Mouse (Mus musculus) MEL (cell line): ENCODE measurements at regions not wholly inside any gene's neighbourhood (a gene's known extent, or its start where the extent isn't known, plus 50 kb on each side); places are given as distances from the start of the nearest gene placed in this dataset.

Experiments used
- DNase-seq: peaks from one replicate; pipeline ENCODE4 v3.0.0; 2011; ENCODE audit warnings: low read depth, low spot score
- H3K27ac ChIP-seq: 2 replicates; pipeline ENCODE4 v1.5.1; 2012; ENCODE audit warnings: low read depth, mild to moderate bottlenecking, control low read depth, low read length, moderate library complexity; ENCODE audit not compliant: control insufficient read depth
- H3K27me3 ChIP-seq, 2 experiments: fragments of 150-350 bp in 1 of 2; sonication (generic) in 1 of 2; 2 replicates each; pipeline ENCODE4 v1.6.1; 2012; ENCODE audit warnings: low read length in 2 of 2, mild to moderate bottlenecking in 2 of 2, improper control_type of control experiment in 1 of 2, moderate library complexity in 1 of 2; ENCODE audit not compliant: insufficient read depth in 2 of 2, control insufficient read depth in 1 of 2
- H3K36me3 ChIP-seq, 2 experiments: 2 replicates each; pipeline ENCODE4 v1.6.1; 2012 to 2014; ENCODE audit warnings: low read length in 2 of 2, improper control_type of control experiment in 1 of 2, inconsistent platforms in 1 of 2, mild to moderate bottlenecking in 1 of 2; ENCODE audit not compliant: insufficient read depth in 2 of 2, control insufficient read depth in 1 of 2
- H3K4me1 ChIP-seq, 2 experiments: fragments of 150-350 bp in 1 of 2; sonication (generic) in 1 of 2; 2 replicates each; pipeline ENCODE4 v1.6.1; 2012; ENCODE audit warnings: low read length in 2 of 2, improper control_type of control experiment in 1 of 2, mild to moderate bottlenecking in 1 of 2; ENCODE audit not compliant: insufficient read depth in 2 of 2, control insufficient read depth in 1 of 2
- H3K4me3 ChIP-seq, 2 experiments: fragments of 150-350 bp in 1 of 2; sonication (generic) in 1 of 2; 2 replicates each; pipeline ENCODE4 v1.5.1; 2012; ENCODE audit warnings: low read depth in 2 of 2, low read length in 2 of 2, mild to moderate bottlenecking in 2 of 2, moderate library complexity in 2 of 2, control low read depth in 1 of 2, improper control_type of control experiment in 1 of 2; ENCODE audit not compliant: control insufficient read depth in 1 of 2, insufficient read depth in 1 of 2
- H3K79me2 ChIP-seq: 2 replicates; pipeline ENCODE4 v1.6.1; 2012; ENCODE audit warnings: mild to moderate bottlenecking, low read length, moderate library complexity; ENCODE audit not compliant: control insufficient read depth, poor library complexity, insufficient read depth
- H3K9ac ChIP-seq: 2 replicates; pipeline ENCODE4 v1.6.1; 2012; ENCODE audit warnings: low read depth, mild to moderate bottlenecking, control low read depth, low read length, moderate library complexity; ENCODE audit not compliant: control insufficient read depth, poor library complexity, severe bottlenecking
- H3K9me3 ChIP-seq: fragments of 150-350 bp; sonication (generic); replicated peaks from 2 replicates; pipeline ENCODE4 v1.6.1; 2012; ENCODE audit warnings: mild to moderate bottlenecking, low read length, improper control_type of control experiment, moderate library complexity; ENCODE audit not compliant: insufficient read depth
- CHD2 ChIP-seq: IDR thresholded peaks from 2 replicates; pipeline ENCODE4 v1.6.1; 2011; ENCODE audit warnings: low read length, improper control_type of control experiment
- CTCF ChIP-seq, 3 experiments: IDR thresholded peaks in 2 of 3; conservative IDR thresholded peaks in 1 of 3; 2 replicates each; pipeline ENCODE4 v1.5.1; 2011 to 2012; ENCODE audit warnings: low read length in 3 of 3, low read depth in 2 of 3, mild to moderate bottlenecking in 2 of 3, improper control_type of control experiment in 1 of 3, inconsistent platforms in 1 of 3, mixed read lengths in 1 of 3, moderate library complexity in 1 of 3; ENCODE audit not compliant: control insufficient read depth in 1 of 3, insufficient read depth in 1 of 3, poor library complexity in 1 of 3, severe bottlenecking in 1 of 3
- E2F4 ChIP-seq: IDR thresholded peaks from 2 replicates; pipeline ENCODE4 v1.6.1; 2011; ENCODE audit warnings: low read depth, low read length, improper control_type of control experiment, borderline replicate concordance
- ETS1 ChIP-seq: IDR thresholded peaks from 2 replicates; pipeline ENCODE4 v1.6.1; 2012; ENCODE audit warnings: low read depth, mild to moderate bottlenecking, inconsistent platforms, low read length, improper control_type of control experiment, moderate library complexity
- GABPA ChIP-seq: IDR thresholded peaks from 2 replicates; pipeline ENCODE4 v1.6.1; 2012; ENCODE audit warnings: low read depth, mild to moderate bottlenecking, inconsistent platforms, low read length, improper control_type of control experiment, moderate library complexity
- GATA1 ChIP-seq: IDR thresholded peaks from 2 replicates; pipeline ENCODE4 v1.6.1; 2011; ENCODE audit warnings: low read depth, low read length, improper control_type of control experiment
- JUND ChIP-seq: IDR thresholded peaks from 2 replicates; pipeline ENCODE4 v1.6.1; 2011; ENCODE audit warnings: low read depth, mild to moderate bottlenecking, improper control_type of control experiment, low read length
- KAT2A ChIP-seq: conservative IDR thresholded peaks from 2 replicates; pipeline ENCODE4 v1.6.1; 2012; ENCODE audit warnings: low read depth, low read length, improper control_type of control experiment, inconsistent platforms
- MEF2A ChIP-seq: IDR thresholded peaks from 2 replicates; pipeline ENCODE4 v1.6.1; 2014; ENCODE audit warnings: low read depth, mild to moderate bottlenecking, inconsistent platforms, low read length, improper control_type of control experiment; ENCODE audit not compliant: poor library complexity, insufficient replicate concordance, severe bottlenecking; ENCODE audit errors: extremely low read depth
- MXI1 ChIP-seq: IDR thresholded peaks from 2 replicates; pipeline ENCODE4 v1.6.1; 2011; ENCODE audit warnings: mild to moderate bottlenecking, low read depth, low read length, improper control_type of control experiment
- MYC ChIP-seq: IDR thresholded peaks from 2 replicates; pipeline ENCODE4 v1.6.1; 2011; ENCODE audit warnings: low read depth, mild to moderate bottlenecking, low read length, improper control_type of control experiment, moderate library complexity
- NELFE ChIP-seq: IDR thresholded peaks from 2 replicates; pipeline ENCODE4 v1.6.1; 2011; ENCODE audit warnings: low read depth, low read length, improper control_type of control experiment
- POLR2A ChIP-seq, 2 experiments: IDR thresholded peaks; 2 replicates each; pipeline ENCODE4 v1.6.1; 2011 to 2012; ENCODE audit warnings: low read length in 2 of 2, mild to moderate bottlenecking in 2 of 2, control low read depth in 1 of 2, improper control_type of control experiment in 1 of 2, low read depth in 1 of 2, moderate library complexity in 1 of 2; ENCODE audit not compliant: control insufficient read depth in 1 of 2, insufficient read depth in 1 of 2, poor library complexity in 1 of 2
- POLR2AphosphoS2 ChIP-seq: IDR thresholded peaks from 2 replicates; pipeline ENCODE4 v1.6.1; 2011; ENCODE audit warnings: low read length, improper control_type of control experiment
- POLR2AphosphoS5 ChIP-seq: IDR thresholded peaks from 2 replicates; pipeline ENCODE4 v1.6.1; 2012; ENCODE audit warnings: low read depth, borderline replicate concordance, mild to moderate bottlenecking, inconsistent platforms, low read length, moderate library complexity, mixed read lengths
- RAD21 ChIP-seq: IDR thresholded peaks from 2 replicates; pipeline ENCODE4 v1.6.1; 2011; ENCODE audit warnings: mild to moderate bottlenecking, low read depth, low read length, improper control_type of control experiment
- RCOR1 ChIP-seq: IDR thresholded peaks from 2 replicates; pipeline ENCODE4 v1.6.1; 2012; ENCODE audit warnings: low read depth, mild to moderate bottlenecking, inconsistent platforms, low read length, improper control_type of control experiment
- SIN3A ChIP-seq: IDR thresholded peaks from 2 replicates; pipeline ENCODE4 v1.6.1; 2012; ENCODE audit warnings: low read length, improper control_type of control experiment, inconsistent platforms
- SMC3 ChIP-seq: IDR thresholded peaks from 2 replicates; pipeline ENCODE4 v1.6.1; 2011; ENCODE audit warnings: low read depth, low read length, improper control_type of control experiment
- TCF12 ChIP-seq: IDR thresholded peaks from 2 replicates; pipeline ENCODE4 v1.6.1; 2014; ENCODE audit warnings: low read depth, mild to moderate bottlenecking, inconsistent platforms, low read length, improper control_type of control experiment, moderate library complexity
- UBTF ChIP-seq: IDR thresholded peaks from 2 replicates; pipeline ENCODE4 v1.6.1; 2012; ENCODE audit warnings: low read depth, mild to moderate bottlenecking, inconsistent platforms, low read length, improper control_type of control experiment, moderate library complexity, borderline replicate concordance; ENCODE audit not compliant: insufficient read depth
- USF1 ChIP-seq: IDR thresholded peaks from 2 replicates; pipeline ENCODE4 v1.6.1; 2014; ENCODE audit warnings: low read depth, mild to moderate bottlenecking, inconsistent platforms, low read length, improper control_type of control experiment, moderate library complexity
- ZC3H11A ChIP-seq: IDR thresholded peaks from 2 replicates; pipeline ENCODE4 v1.6.1; 2012; ENCODE audit warnings: low read depth, mild to moderate bottlenecking, inconsistent platforms, low read length, improper control_type of control experiment
- ZKSCAN1 ChIP-seq: IDR thresholded peaks from 2 replicates; pipeline ENCODE4 v1.6.1; 2012; ENCODE audit warnings: low read depth, mild to moderate bottlenecking, inconsistent platforms, low read length, improper control_type of control experiment, moderate library complexity
- ZMIZ1 ChIP-seq: IDR thresholded peaks from 2 replicates; pipeline ENCODE4 v1.6.1; 2012; ENCODE audit warnings: low read depth, mild to moderate bottlenecking, inconsistent platforms, low read length, improper control_type of control experiment, moderate library complexity
- ZNF384 ChIP-seq: IDR thresholded peaks from 2 replicates; pipeline ENCODE4 v1.6.1; 2012; ENCODE audit warnings: low read depth, mild to moderate bottlenecking, inconsistent platforms, low read length, improper control_type of control experiment

GRCm38 (mm10) chr10:66917725-66918124 is 178.2 kb upstream of the Jmjd1c start:
- H3K4me3 ChIP-seq = no peak overlapping the region
- no peaks in the 10 kb centered on the region; a peak in 1 of 4 replicates for H3K36me3 ChIP-seq
- no peaks in the 10 kb centered on the region for H3K9me3 ChIP-seq
- H3K27ac ChIP-seq = no peak overlapping the region
- H3K9ac ChIP-seq = no peak overlapping the region
- H3K27me3 ChIP-seq = no peaks in the 10 kb centered on the region
- peaks cover 0 to 15% of the 10 kb centered on the region in 2 experiments; a peak in 2 of 4 replicates for H3K4me1 ChIP-seq
- TF ChIP-seq ZMIZ1 (no peak), KAT2A (no peak), RAD21 (no peak), GABPA (no peak), GATA1 (no peak), E2F4 (no peak), MEF2A (no peak), POLR2A (IDR thresholded peaks at IDR 0.05; ENCODE audit: control insufficient read depth in 1 of 2, insufficient read depth in 1 of 2, low read depth in 1 of 2, low read length in 2 of 2, poor library complexity in 1 of 2) (no peak), CTCF (IDR thresholded peaks at IDR 0.05 in 2 of 3, conservative IDR thresholded peaks at IDR 0.05 in 1 of 3; ENCODE audit: control insufficient read depth in 1 of 3, insufficient read depth in 1 of 3, low read depth in 2 of 3, low read length in 3 of 3, poor library complexity in 1 of 3, severe bottlenecking in 1 of 3) (no peak), MYC (no peak), UBTF (no peak), SMC3 (no peak), ZC3H11A (no peak)
- DNase-seq = no peak
- no peaks in the 10 kb centered on the region for H3K79me2 ChIP-seq

DNA sequence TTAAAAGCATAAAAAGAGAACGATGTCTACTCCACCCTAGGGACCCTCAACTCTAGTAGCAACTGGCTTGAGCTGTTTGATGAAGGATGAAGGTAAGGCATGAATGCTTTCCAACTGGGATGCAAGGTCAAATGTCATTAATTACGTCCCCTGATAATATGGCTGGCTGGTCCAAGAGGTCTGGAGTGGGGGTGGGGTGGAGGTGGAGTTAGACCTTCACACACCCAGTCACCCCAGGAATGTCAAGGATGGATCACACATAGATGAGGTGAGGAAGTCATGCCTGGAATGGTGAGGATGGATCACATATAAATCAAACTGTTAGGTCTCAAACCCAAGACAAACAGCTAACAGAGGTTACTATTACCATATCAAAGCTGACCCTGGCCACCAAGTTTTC is 177.2 kb upstream of the Jmjd1c start:
- H3K4me3 ChIP-seq = no peak overlapping the region
- no peak for DNase-seq

More for the DNA sequence above, 177.2 kb upstream of the Jmjd1c start:
- Histone ChIP-seq H3K9ac (no peak overlapping the region), H3K9me3 (no peaks in the 10 kb centered on the region), H3K4me1 (peaks cover 0 to 17% of the 10 kb centered on the region in 2 experiments; a peak in 2 of 4 replicates), H3K36me3 (no peaks in the 10 kb centered on the region; a peak in 1 of 4 replicates), H3K79me2 (no peaks in the 10 kb centered on the region), H3K27ac (no peak overlapping the region), H3K27me3 (no peaks in the 10 kb centered on the region)
- TF ChIP-seq ETS1 (no peak), POLR2A (IDR thresholded peaks at IDR 0.05; ENCODE audit: control insufficient read depth in 1 of 2, insufficient read depth in 1 of 2, low read depth in 1 of 2, low read length in 2 of 2, poor library complexity in 1 of 2) (no peak), E2F4 (no peak), POLR2AphosphoS5 (no peak), JUND (no peak), RAD21 (no peak), ZNF384 (no peak), USF1 (no peak), POLR2AphosphoS2 (no peak), GABPA (no peak), SIN3A (no peak), NELFE (no peak), ZKSCAN1 (no peak), MXI1 (no peak), SMC3 (no peak), CHD2 (no peak), RCOR1 (no peak), MEF2A (no peak), CTCF (IDR thresholded peaks at IDR 0.05 in 2 of 3, conservative IDR thresholded peaks at IDR 0.05 in 1 of 3; ENCODE audit: control insufficient read depth in 1 of 3, insufficient read depth in 1 of 3, low read depth in 2 of 3, low read length in 3 of 3, poor library complexity in 1 of 3, severe bottlenecking in 1 of 3) (no peak), TCF12 (no peak)
